Mouse (Mus musculus): Measurements from ENCODE around the gene Ythdc1. TPM values are rescaled to one million over a fixed set of nuclear protein-coding genes. Genes with fewer than 3 reads are reported as not detected.
A peak's percentile ranks its signal among the peaks of the same experiment; 100 is the strongest.
"Not testable (repeated sequence)": the region's sequence is repeated elsewhere in the genome, so short reads cannot be mapped to it uniquely, and the experiment has no call there.

Ythdc1 gene
- total RNA-seq (2018; cell fraction: chromatin; rRNA removed): 100 to 1,000 TPM; 129 to 273 (median 201) TPM
- total RNA-seq (2018; cell fraction: cytosol; rRNA removed): 10 to 100 TPM; 37.1 to 51.8 (median 45.0) TPM
- total RNA-seq (2018; cell fraction: nucleus; rRNA removed): 100 to 1,000 TPM; 113 to 281 (median 149) TPM
- 45.8 to 96.4 TPM (median 46.7 TPM) in 3 replicates for polyA plus RNA-seq (2018)

GRCm38 (mm10) chr5:86803962-86804940 lies at the start of gene Ythdc1:
TSS of gene Ythdc1 (plus strand) at chr5:86804221.
- Histone ChIP-seq H3K36me3 (ENCODE audit: inconsistent target) (no peaks in the 10 kb centered on the region), H3K27ac (peak within 1 kb of the TSS; percentile 59), H3K79me2 (ENCODE audit: inconsistent target) (peaks cover 46% of the 10 kb centered on the region), H3K4me3 (ENCODE audit: inconsistent target) (peak within 1 kb of the TSS; percentile 73)
- WGBS (ENCODE audit: missing documents): under 1% methylated on average over 92 of the region's 111 CpGs

GRCm38 (mm10) chr5:86769015-86769658 lies 34.9 kb upstream of the Ythdc1 start:
- no peaks in the 10 kb centered on the region for H3K36me3 ChIP-seq (ENCODE audit: inconsistent target)
- H3K4me3 ChIP-seq (ENCODE audit: inconsistent target): no peak overlapping the region
- H3K27ac ChIP-seq: no peak overlapping the region
- H3K79me2 ChIP-seq (ENCODE audit: inconsistent target): no peaks in the 10 kb centered on the region
- WGBS (ENCODE audit: missing documents): 74% methylated on average over 3 of the region's 3 CpGs

- no peaks in the 10 kb centered on the region for H3K79me2 ChIP-seq (ENCODE audit: inconsistent target)
- H3K36me3 ChIP-seq (ENCODE audit: inconsistent target): no peaks in the 10 kb centered on the region
- H3K4me3 ChIP-seq (ENCODE audit: inconsistent target): no peak overlapping the region
- no peak overlapping the region for H3K27ac ChIP-seq
These were observed 33.0 kb upstream of the Ythdc1 start for GRCm38 (mm10) chr5:86771010-86771409.

GRCm38 (mm10) chr5:86776941-86777340 lies 27.1 kb upstream of the Ythdc1 start:
- Histone ChIP-seq H3K79me2 (ENCODE audit: inconsistent target) (no peaks in the 10 kb centered on the region), H3K4me3 (ENCODE audit: inconsistent target) (no peak overlapping the region), H3K36me3 (ENCODE audit: inconsistent target) (no peaks in the 10 kb centered on the region), H3K27ac (no peak overlapping the region)
- WGBS (ENCODE audit: missing documents): 89% methylated on average over 5 of the region's 5 CpGs

- Histone ChIP-seq H3K36me3 (ENCODE audit: inconsistent target) (no peaks in the 10 kb centered on the region), H3K27ac (no peak overlapping the region), H3K4me3 (ENCODE audit: inconsistent target) (no peak overlapping the region), H3K79me2 (ENCODE audit: inconsistent target) (no peaks in the 10 kb centered on the region)
- WGBS (ENCODE audit: missing documents): 84% methylated on average over 1 of the region's 1 CpGs
These were observed 25.6 kb upstream of the Ythdc1 start for GRCm38 (mm10) chr5:86778471-86778870.

- Histone ChIP-seq H3K27ac (no peak overlapping the region), H3K4me3 (ENCODE audit: inconsistent target) (no peak overlapping the region)
- 81% methylated on average over 8 of the region's 8 CpGs for WGBS (ENCODE audit: missing documents)
These were observed 21.0 kb upstream of the Ythdc1 start for GRCm38 (mm10) chr5:86783059-86783458.

GRCm38 (mm10) chr5:86784205-86784604 lies 19.8 kb upstream of the Ythdc1 start:
- WGBS (ENCODE audit: missing documents): no CpG with 5 or more reads among the region's 1 CpGs
- Histone ChIP-seq H3K36me3 (ENCODE audit: inconsistent target) (no peaks in the 10 kb centered on the region), H3K27ac (no peak overlapping the region), H3K79me2 (ENCODE audit: inconsistent target) (no peaks in the 10 kb centered on the region), H3K4me3 (ENCODE audit: inconsistent target) (no peak overlapping the region)

More at GRCm38 (mm10) chr5:86783059-86783458, 21.0 kb upstream of the Ythdc1 start:
- Histone ChIP-seq H3K36me3 (ENCODE audit: inconsistent target) (no peaks in the 10 kb centered on the region), H3K79me2 (ENCODE audit: inconsistent target) (no peaks in the 10 kb centered on the region)

- Histone ChIP-seq H3K79me2 (ENCODE audit: inconsistent target) (no peaks in the 10 kb centered on the region), H3K27ac (no peak overlapping the region), H3K4me3 (ENCODE audit: inconsistent target) (no peak overlapping the region), H3K36me3 (ENCODE audit: inconsistent target) (no peaks in the 10 kb centered on the region)
- WGBS (ENCODE audit: missing documents): 73% methylated on average over 1 of the region's 1 CpGs
These were observed 17.2 kb upstream of the Ythdc1 start for GRCm38 (mm10) chr5:86786798-86787197.

GRCm38 (mm10) chr5:86789954-86790353 lies 14.1 kb upstream of the Ythdc1 start:
- H3K4me3 ChIP-seq (ENCODE audit: inconsistent target): no peak overlapping the region

GRCm38 (mm10) chr5:86792249-86792648 lies 11.8 kb upstream of the Ythdc1 start:
- no peaks in the 10 kb centered on the region for H3K79me2 ChIP-seq (ENCODE audit: inconsistent target)
- no peak overlapping the region for H3K27ac ChIP-seq
- WGBS (ENCODE audit: missing documents): 43% methylated on average over 4 of the region's 4 CpGs
- H3K36me3 ChIP-seq (ENCODE audit: inconsistent target): no peaks in the 10 kb centered on the region
- no peak overlapping the region for H3K4me3 ChIP-seq (ENCODE audit: inconsistent target)

More at GRCm38 (mm10) chr5:86789954-86790353, 14.1 kb upstream of the Ythdc1 start:
- no peaks in the 10 kb centered on the region for H3K79me2 ChIP-seq (ENCODE audit: inconsistent target)
- H3K27ac ChIP-seq: no peak overlapping the region
- H3K36me3 ChIP-seq (ENCODE audit: inconsistent target): no peaks in the 10 kb centered on the region
- 61% methylated on average over 2 of the region's 2 CpGs for WGBS (ENCODE audit: missing documents)

- 19% methylated on average over 8 of the region's 8 CpGs for WGBS (ENCODE audit: missing documents)
- Histone ChIP-seq H3K27ac (no peak overlapping the region), H3K36me3 (ENCODE audit: inconsistent target) (no peaks in the 10 kb centered on the region), H3K79me2 (ENCODE audit: inconsistent target) (no peaks in the 10 kb centered on the region), H3K4me3 (ENCODE audit: inconsistent target) (no peak overlapping the region)
These were observed 11.2 kb upstream of the Ythdc1 start for GRCm38 (mm10) chr5:86792807-86793206.

GRCm38 (mm10) chr5:86816795-86817194 lies 12.8 kb downstream of the Ythdc1 start:
- no peak overlapping the region for H3K4me3 ChIP-seq (ENCODE audit: inconsistent target)
- peaks cover 55% of the 10 kb centered on the region for H3K36me3 ChIP-seq (ENCODE audit: inconsistent target)

GRCm38 (mm10) chr5:86836378-86836777 lies 32.4 kb downstream of the Ythdc1 start:
- 100% methylated on average over 2 of the region's 4 CpGs for WGBS (ENCODE audit: missing documents)
- H3K79me2 ChIP-seq (ENCODE audit: inconsistent target); H3K27ac ChIP-seq; H3K4me3 ChIP-seq (ENCODE audit: inconsistent target): not testable (repeated sequence)
- peaks cover 28% of the 10 kb centered on the region for H3K36me3 ChIP-seq (ENCODE audit: inconsistent target)

More at GRCm38 (mm10) chr5:86816795-86817194, 12.8 kb downstream of the Ythdc1 start:
- Histone ChIP-seq H3K79me2 (ENCODE audit: inconsistent target) (peaks cover 81% of the 10 kb centered on the region), H3K27ac (no peak overlapping the region)
- WGBS (ENCODE audit: missing documents): 54% methylated on average over 3 of the region's 3 CpGs

- peaks cover 19% of the 10 kb centered on the region; the same call in 1 of the 2 replicates for H3K36me3 ChIP-seq (ENCODE audit: inconsistent target)
- no peaks in the 10 kb centered on the region for H3K79me2 ChIP-seq (ENCODE audit: inconsistent target)
- H3K27ac ChIP-seq: no peak overlapping the region
- 84% methylated on average over 1 of the region's 1 CpGs for WGBS (ENCODE audit: missing documents)
- no peak overlapping the region for H3K4me3 ChIP-seq (ENCODE audit: inconsistent target)
These were observed 34.1 kb downstream of the Ythdc1 start for GRCm38 (mm10) chr5:86838110-86838509.
